22 mouse cellular contexts compared by ENCODE assay signal in the genomic region with DNA sequence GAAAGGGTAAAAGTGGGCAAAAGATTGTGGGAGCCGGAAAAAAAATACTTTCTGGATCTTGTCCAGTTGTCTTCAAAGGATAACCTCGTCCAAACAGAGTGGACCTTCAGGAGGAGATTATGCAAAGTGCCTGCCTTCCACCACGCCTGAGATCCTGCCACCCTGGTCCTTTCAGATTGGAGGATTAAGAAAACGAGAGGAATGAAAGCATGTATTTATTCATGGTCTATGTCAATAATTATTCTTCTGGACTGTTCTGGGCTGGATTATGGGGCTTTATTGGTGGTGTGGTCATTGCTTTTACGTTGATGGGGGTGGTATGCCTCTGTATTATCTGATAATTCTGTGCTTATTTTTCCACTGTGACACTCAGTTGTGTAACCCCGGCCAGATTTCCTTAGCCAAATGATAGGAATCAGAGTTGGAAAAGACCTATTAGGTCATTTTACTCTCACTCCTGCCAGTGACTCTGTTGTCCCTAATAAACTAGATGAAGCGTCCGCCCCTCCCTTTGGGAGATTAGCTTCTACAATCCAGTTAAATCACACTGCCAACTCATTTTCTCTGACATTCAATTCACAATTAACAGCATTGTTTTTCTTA.
DNase-seq lines count a peak whose midpoint lies in the region; ATAC-seq and TF ChIP-seq lines count a peak whose summit lies in the region.
"Had no signal": no experiment of that assay in that cellular context is flagged by ENCODE, and none has a peak within 500 bp of the region (broad histone marks: within the 10 kb centered on the region; RNA-seq: fewer than 3 reads in every experiment).

No protein-coding gene starts in this region.

- WGBS in midbrain, embryonic 11.5 days = 31% methylated on average over 8 of the region's 8 CpGs
- WGBS in midbrain, embryonic 10.5 days = 30% methylated on average over 8 of the region's 8 CpGs
- 26% methylated on average over 8 of the region's 8 CpGs for WGBS in midbrain, embryonic 14.5 days

- no peak overlapping the region for H3K9ac ChIP-seq in midbrain, embryonic 11.5 days (ENCODE audit: low read length)
- H3K9ac ChIP-seq in midbrain, embryonic 14.5 days (replicated peaks; ENCODE audit: low read length) = no peak overlapping the region
- H3K9ac ChIP-seq: embryonic facial prominence, embryonic 15.5 days; heart, embryonic 13.5 days; hindbrain, embryonic 12.5 days had no signal

- no peak overlapping the region for H3K4me3 ChIP-seq in midbrain, embryonic 11.5 days (ENCODE audit: low read depth, low read length)
- no peak overlapping the region for H3K4me3 ChIP-seq in midbrain, embryonic 10.5 days
- H3K4me3 ChIP-seq in midbrain, embryonic 14.5 days (replicated peaks; ENCODE audit: low read depth, low read length) = no peak overlapping the region
- H3K4me3 ChIP-seq in myocyte = no peak overlapping the region
- H3K4me3 ChIP-seq: embryonic facial prominence, embryonic 15.5 days; erythroblast, embryonic 14.5 days; heart, embryonic 13.5 days; hindbrain, embryonic 12.5 days had no signal

- H3K36me3 ChIP-seq in midbrain, embryonic 11.5 days (ENCODE audit: control insufficient read depth, insufficient read depth, low read length) = no peaks in the 10 kb centered on the region
- H3K36me3 ChIP-seq in midbrain, embryonic 10.5 days = no peaks in the 10 kb centered on the region
- H3K36me3 ChIP-seq in midbrain, embryonic 14.5 days (ENCODE audit: control insufficient read depth, insufficient read depth, low read length) = no peaks in the 10 kb centered on the region
- no peaks in the 10 kb centered on the region for H3K36me3 ChIP-seq in myocyte (ENCODE audit: control insufficient read depth, insufficient read depth)
- H3K36me3 ChIP-seq: embryonic facial prominence, embryonic 15.5 days; heart, embryonic 13.5 days; hindbrain, embryonic 12.5 days had no signal

- DNase-seq in gastrocnemius, adult 18-20 months (ENCODE audit: low spot score) = peak; percentile 17
- DNase-seq in gastrocnemius, postnatal 4 days (ENCODE audit: low spot score in 2 of 2) = no peak
- peak; percentile 83 for DNase-seq in midbrain, embryonic 11.5 days (ENCODE audit: low spot score, missing footprints)
- no peak for DNase-seq in midbrain, embryonic 10.5 days (ENCODE audit: low spot score)
- DNase-seq in midbrain, embryonic 14.5 days = peak; percentile 16
- no peak for DNase-seq in spleen, postnatal 14 days (ENCODE audit: low spot score in 2 of 2)
- DNase-seq in urinary bladder, postnatal 4 days (ENCODE audit: low spot score in 2 of 2) = no peak
- DNase-seq: adrenal gland, postnatal 14 days; cerebellum, adult 18-20 months; cerebellum, adult 9-11 months; cerebellum, postnatal 36 days; heart, postnatal 4 days had no signal

- peak; percentile 82 for ATAC-seq in midbrain, embryonic 11.5 days (ENCODE audit: low FRiP score)
- no peak; the same call in 1 of the 2 replicates for ATAC-seq in midbrain, embryonic 14.5 days (ENCODE audit: low FRiP score, low TSS enrichment)
- ATAC-seq: activated CD4-positive, CD25-positive, alpha-beta regulatory T cell, adult 4 months; forebrain, embryonic 16.5 days; hindbrain, embryonic 16.5 days had no signal

- no peak for TF ChIP-seq POLR2A in myocyte (IDR thresholded peaks at IDR 0.05; ENCODE audit: insufficient read length, low read depth)

- H3K9me3 ChIP-seq in midbrain, embryonic 11.5 days (ENCODE audit: control insufficient read depth, low read length) = no peaks in the 10 kb centered on the region
- no peaks in the 10 kb centered on the region for H3K9me3 ChIP-seq in midbrain, embryonic 10.5 days (replicated peaks)
- H3K9me3 ChIP-seq in midbrain, embryonic 14.5 days (ENCODE audit: control insufficient read depth, low read length) = no peaks in the 10 kb centered on the region
- H3K9me3 ChIP-seq: embryonic facial prominence, embryonic 15.5 days; heart, embryonic 13.5 days; hindbrain, embryonic 12.5 days had no signal

- H3K27ac ChIP-seq in midbrain, embryonic 11.5 days (ENCODE audit: low read depth, low read length) = no peak overlapping the region
- no peak overlapping the region for H3K27ac ChIP-seq in midbrain, embryonic 10.5 days (replicated peaks)
- H3K27ac ChIP-seq in midbrain, embryonic 14.5 days (replicated peaks; ENCODE audit: low read depth, low read length) = no peak overlapping the region
- H3K27ac ChIP-seq: embryonic facial prominence, embryonic 15.5 days; heart, embryonic 13.5 days; hindbrain, embryonic 12.5 days had no signal

- peaks cover 4% of the 10 kb centered on the region; the same call in 1 of the 2 replicates for H3K4me1 ChIP-seq in midbrain, embryonic 11.5 days (ENCODE audit: control insufficient read depth, insufficient read depth, low read length)
- H3K4me1 ChIP-seq in midbrain, embryonic 10.5 days = peaks cover 29% of the 10 kb centered on the region
- no peaks in the 10 kb centered on the region for H3K4me1 ChIP-seq in midbrain, embryonic 14.5 days (ENCODE audit: control insufficient read depth, insufficient read depth, low read length)
- H3K4me1 ChIP-seq: embryonic facial prominence, embryonic 15.5 days; hindbrain, embryonic 12.5 days had no signal

- no peaks in the 10 kb centered on the region for H3K27me3 ChIP-seq in midbrain, embryonic 11.5 days (ENCODE audit: control insufficient read depth, insufficient read depth, low read length)
- H3K27me3 ChIP-seq in midbrain, embryonic 10.5 days (ENCODE audit: low read depth, poor library complexity, severe bottlenecking) = no peaks in the 10 kb centered on the region; the same call in 1 of the 2 replicates
- H3K27me3 ChIP-seq in midbrain, embryonic 14.5 days (ENCODE audit: control insufficient read depth, insufficient read depth, low read length) = no peaks in the 10 kb centered on the region
- no peaks in the 10 kb centered on the region for H3K27me3 ChIP-seq in myocyte (ENCODE audit: control insufficient read depth, insufficient read depth, insufficient read length)
- H3K27me3 ChIP-seq: CH12.LX; embryonic facial prominence, embryonic 15.5 days; heart, embryonic 13.5 days; hindbrain, embryonic 12.5 days; Patski had no signal

- no peak overlapping the region for H3ac ChIP-seq in myocyte (ENCODE audit: control insufficient read depth, insufficient read length)

- no peak overlapping the region for H3K4me2 ChIP-seq in midbrain, embryonic 11.5 days
- H3K4me2 ChIP-seq in midbrain, embryonic 14.5 days (ENCODE audit: low read length) = no peak overlapping the region
- peak overlapping the region; percentile 44 for H3K4me2 ChIP-seq in myocyte (ENCODE audit: low read depth)
- H3K4me2 ChIP-seq: embryonic facial prominence, embryonic 15.5 days; heart, embryonic 13.5 days; hindbrain, embryonic 12.5 days had no signal

- no peaks in the 10 kb centered on the region for H3K79me2 ChIP-seq in myocyte (ENCODE audit: control insufficient read depth, insufficient read depth)

TF ChIP-seq in myocyte, 11 proteins besides CTCF, POLR2A, EP300 and RAD21:
- TF ChIP-seq MAX (IDR thresholded peaks at IDR 0.05; ENCODE audit: low read depth) = no peak
- no peak for TF ChIP-seq CEBPB (IDR thresholded peaks at IDR 0.05; ENCODE audit: insufficient read depth, poor library complexity, severe bottlenecking)
- no peak for TF ChIP-seq REST (IDR thresholded peaks at IDR 0.05; ENCODE audit: insufficient read depth, insufficient read length)
- no peak for TF ChIP-seq MYOG (IDR thresholded peaks at IDR 0.05; ENCODE audit: control insufficient read depth in 1 of 3, insufficient read depth in 1 of 3, insufficient read length in 2 of 3, low read depth in 2 of 3)
- no peak for TF ChIP-seq TCF3 (IDR thresholded peaks at IDR 0.05; ENCODE audit: insufficient read length, low read depth)
- TF ChIP-seq TCF12 (IDR thresholded peaks at IDR 0.05; ENCODE audit: insufficient read depth, poor library complexity, severe bottlenecking) = no peak
- TF ChIP-seq POLR2AphosphoS2 (IDR thresholded peaks at IDR 0.05; ENCODE audit: insufficient read length, low read depth) = no peak
- no peak for TF ChIP-seq MYOD1 (IDR thresholded peaks at IDR 0.05; ENCODE audit: control insufficient read depth in 1 of 3, insufficient read length in 2 of 3, low read depth in 2 of 3)
- no peak for TF ChIP-seq SRF (IDR thresholded peaks at IDR 0.05; ENCODE audit: control insufficient read depth, insufficient read length, low read depth)
- no peak for TF ChIP-seq E2F4 (IDR thresholded peaks at IDR 0.05; ENCODE audit: insufficient read depth)
- TF ChIP-seq USF1 (IDR thresholded peaks at IDR 0.05; ENCODE audit: low read depth) = no peak

Comparison
In these comparisons a context has a peak if more than half of its experiments do, and no peak if none do; other contexts are left out.
1. DNase-seq: peak in gastrocnemius, adult 18-20 months (single experiment), midbrain, embryonic 11.5 days (single experiment) and midbrain, embryonic 14.5 days (single experiment); none in gastrocnemius, postnatal 4 days (0 of 2), midbrain, embryonic 10.5 days (single experiment), spleen, postnatal 14 days (0 of 2) and urinary bladder, postnatal 4 days (0 of 2).